Mouse (Mus musculus) kidney, adult 2 months (tissue): ENCODE results near the gene Desi1. TPM values are rescaled to one million over a fixed set of nuclear protein-coding genes. Genes with fewer than 3 reads are reported as not detected.
A peak's percentile ranks its signal among the peaks of the same experiment; 100 is the strongest.

Experiments
- DNase-seq: peaks from one replicate; pipeline ENCODE4 v3.0.0; 2021
- H3K27ac ChIP-seq: fragments of 200-500 bp; 2 replicates; pipeline ENCODE4 v1.5.1; 2012; ENCODE audit warnings: low read depth, low read length, control low read depth, inconsistent platforms; ENCODE audit not compliant: insufficient read depth
- H3K27me3 ChIP-seq: fragments of 200-500 bp; replicated peaks from 2 replicates; pipeline ENCODE4 v1.6.1; 2012; ENCODE audit warnings: mild to moderate bottlenecking, moderate library complexity, low read length, inconsistent platforms; ENCODE audit not compliant: control insufficient read depth, insufficient read depth
- H3K36me3 ChIP-seq: fragments of 200-500 bp; 2 replicates; pipeline ENCODE4 v1.6.1; 2012; ENCODE audit warnings: mild to moderate bottlenecking, moderate library complexity, low read length, inconsistent platforms; ENCODE audit not compliant: control insufficient read depth, insufficient read depth
- H3K4me1 ChIP-seq: fragments of 200-500 bp; 2 replicates; pipeline ENCODE4 v1.6.1; 2011; ENCODE audit warnings: low read length; ENCODE audit not compliant: control insufficient read depth, insufficient read depth
- H3K4me3 ChIP-seq: fragments of 200-500 bp; 2 replicates; pipeline ENCODE4 v1.5.1; 2011; ENCODE audit warnings: mild to moderate bottlenecking, low read depth, low read length, control low read depth; ENCODE audit not compliant: insufficient read depth
- CTCF ChIP-seq: fragments of 200-500 bp; conservative IDR thresholded peaks from 2 replicates; pipeline ENCODE4 v1.5.1; 2011; ENCODE audit warnings: low read depth, mild to moderate bottlenecking, control low read depth, low read length, moderate library complexity, mixed read lengths; ENCODE audit not compliant: insufficient read depth, insufficient read length
- POLR2A ChIP-seq: fragments of 200-500 bp; IDR thresholded peaks from one replicate; pipeline ENCODE4 v1.6.1; 2011; ENCODE audit warnings: low read depth, low read length, control low read depth
- WGBS: fragments of 180-500 bp; shearing (Covaris S2); methylation state at CpG from one replicate; pipeline ENCODE4 v1.1.7; 2018; 5-methylcytosine and 5-hydroxymethylcytosine counted together
- polyA plus RNA-seq: library from polyadenylated mRNA; depleted of rRNA; stranded (reverse); fragments of >200 nt; gene quantifications from 2 replicates; pipeline ENCODE4 v1.2.3, GENCODE M21; 2012

The Desi1 gene
- polyA plus RNA-seq, 1 experiment, result 29.8 TPM

GRCm38 (mm10) chr15:82017461-82017860, 16.2 kb downstream of the Desi1 start:
- Histone ChIP-seq H3K4me1 (peaks cover 7% of the 10 kb centered on the region; the same call in 1 of the 2 replicates), H3K27me3 (no peaks in the 10 kb centered on the region), H3K27ac (no peak overlapping the region), H3K36me3 (no peaks in the 10 kb centered on the region; the same call in 1 of the 2 replicates), H3K4me3 (no peak overlapping the region)
- 63% methylated on average over 4 of the region's 4 CpGs for WGBS
- TF ChIP-seq POLR2A, result no peak
- no peak for TF ChIP-seq CTCF
- no peak for DNase-seq

DNA sequence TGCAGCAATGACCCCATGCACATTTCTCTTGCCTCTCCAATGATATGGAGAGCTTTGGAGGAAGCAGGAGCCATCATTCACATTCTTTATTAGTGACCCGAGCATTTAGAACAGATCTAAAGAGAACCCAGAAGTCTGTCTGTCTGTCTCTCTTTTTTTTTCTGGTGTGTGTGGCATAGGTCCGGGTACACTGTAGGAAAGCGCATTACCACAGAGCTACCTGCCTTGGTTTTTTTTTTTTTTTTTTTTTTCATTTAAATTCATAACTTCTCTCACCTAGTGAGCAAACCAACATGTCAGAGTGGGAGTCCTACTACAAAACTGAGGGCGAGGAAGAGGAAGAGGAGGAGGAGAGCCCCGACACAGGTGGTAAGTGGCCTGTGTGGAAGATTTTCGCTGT, 16.8 kb downstream of the Desi1 start:
- peaks cover 7% of the 10 kb centered on the region; the same call in 1 of the 2 replicates for H3K4me1 ChIP-seq
- H3K27ac ChIP-seq, result no peak overlapping the region
- peak overlapping the region; percentile 73 for H3K4me3 ChIP-seq
- no peaks in the 10 kb centered on the region for H3K27me3 ChIP-seq
- no peaks in the 10 kb centered on the region; the same call in 1 of the 2 replicates for H3K36me3 ChIP-seq
- TF ChIP-seq CTCF (no peak), POLR2A (no peak)
- 18% methylated on average over 6 of the region's 6 CpGs for WGBS
- no peak for DNase-seq

GRCm38 (mm10) chr15:82016101-82016808, 17.4 kb downstream of the Desi1 start:
- H3K4me3 ChIP-seq, result peak overlapping the region; percentile 76
- H3K36me3 ChIP-seq, result no peaks in the 10 kb centered on the region; the same call in 1 of the 2 replicates
- TF ChIP-seq POLR2A, result no peak
- TF ChIP-seq CTCF, result 0 out of 2 replicates have a peak, but pooled peaks have one; percentile 12
- peak; percentile 99 for DNase-seq
- no peaks in the 10 kb centered on the region for H3K27me3 ChIP-seq
- WGBS, result under 1% methylated on average over 53 of the region's 53 CpGs
- H3K27ac ChIP-seq, result peak overlapping the region; percentile 21; the same call in 1 of the 2 replicates
- H3K4me1 ChIP-seq, result peaks cover 7% of the 10 kb centered on the region; the same call in 1 of the 2 replicates

DNA sequence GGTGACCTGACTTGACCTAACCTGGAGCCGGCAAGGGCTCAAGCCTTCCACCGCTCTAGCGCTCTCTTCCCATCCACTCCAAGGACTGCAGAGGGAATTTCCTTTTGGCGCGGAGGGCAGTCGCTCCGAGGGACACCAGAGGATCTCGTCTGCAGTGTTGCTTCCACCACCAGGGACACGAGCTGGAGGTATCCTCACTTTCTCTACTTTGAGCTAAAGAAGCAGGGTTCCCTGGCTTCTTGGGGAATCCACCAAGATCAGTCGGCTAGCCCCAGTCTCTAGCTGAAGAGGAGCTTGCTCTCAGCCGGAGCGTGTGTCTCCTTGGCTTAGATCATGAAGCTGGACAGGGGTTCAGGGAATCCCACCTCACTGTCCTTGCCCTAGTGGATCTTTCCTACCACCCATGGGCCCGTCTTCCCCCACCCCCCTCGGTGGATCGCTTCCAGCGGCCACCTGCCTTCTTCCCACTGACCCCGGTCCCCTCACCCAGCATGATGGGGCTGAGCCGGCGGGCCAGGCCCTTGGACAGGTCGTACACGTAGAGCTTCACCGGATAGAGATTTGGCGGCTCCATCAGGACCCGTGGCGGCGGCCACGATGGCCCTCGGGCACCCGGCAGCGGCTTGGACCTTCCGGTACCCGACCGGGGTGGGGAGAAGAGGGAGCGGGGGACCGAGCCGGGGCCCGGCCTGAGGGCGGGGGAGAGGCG, 18.1 kb downstream of the Desi1 start:
- no peak for TF ChIP-seq CTCF
- TF ChIP-seq POLR2A, result no peak
- peak; percentile 56 for DNase-seq
- H3K27me3 ChIP-seq, result no peaks in the 10 kb centered on the region
- 1% methylated on average over 39 of the region's 39 CpGs for WGBS
- H3K36me3 ChIP-seq, result no peaks in the 10 kb centered on the region; the same call in 1 of the 2 replicates
- peak overlapping the region; percentile 76 for H3K4me3 ChIP-seq
- H3K4me1 ChIP-seq, result peaks cover 7% of the 10 kb centered on the region; the same call in 1 of the 2 replicates
- peak overlapping the region; percentile 49 for H3K27ac ChIP-seq

DNA sequence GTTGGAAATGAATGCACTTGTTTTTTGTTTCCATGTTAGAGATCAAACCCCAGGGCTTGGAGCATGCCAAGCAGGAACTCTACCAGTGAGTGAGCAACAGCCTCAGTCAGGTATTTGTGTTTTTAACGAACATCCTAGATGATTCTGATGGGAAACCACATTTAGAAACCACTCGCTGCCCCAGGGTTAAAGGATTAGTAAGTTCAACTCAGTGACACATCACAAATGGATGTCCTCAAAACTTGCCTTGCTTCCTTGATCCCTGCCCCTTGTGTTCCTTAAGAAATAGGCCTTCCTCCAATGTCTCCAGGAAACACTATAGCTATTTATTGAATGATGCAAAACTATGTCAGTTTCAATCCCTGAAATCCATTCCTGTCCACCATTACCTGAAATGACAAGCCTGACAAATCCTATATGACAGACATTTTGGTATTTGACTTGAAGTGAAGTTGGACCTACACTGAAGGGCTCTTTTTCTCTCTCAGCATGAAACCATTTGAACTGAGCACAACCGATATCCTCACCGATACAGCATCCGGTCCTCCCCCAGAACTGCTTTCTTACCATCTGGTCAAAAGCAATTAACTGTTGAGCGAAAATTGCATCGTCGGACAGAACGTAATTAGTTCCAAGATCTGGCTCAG, 18.8 kb downstream of the Desi1 start:
- TF ChIP-seq CTCF (no peak), POLR2A (no peak)
- Histone ChIP-seq H3K4me1 (peaks cover 7% of the 10 kb centered on the region; the same call in 1 of the 2 replicates), H3K36me3 (no peaks in the 10 kb centered on the region; the same call in 1 of the 2 replicates), H3K4me3 (peak overlapping the region; percentile 76), H3K27ac (no peak overlapping the region; the same call in 1 of the 2 replicates), H3K27me3 (no peaks in the 10 kb centered on the region)
- DNase-seq, result no peak
- 13% methylated on average over 9 of the region's 9 CpGs for WGBS

DNA sequence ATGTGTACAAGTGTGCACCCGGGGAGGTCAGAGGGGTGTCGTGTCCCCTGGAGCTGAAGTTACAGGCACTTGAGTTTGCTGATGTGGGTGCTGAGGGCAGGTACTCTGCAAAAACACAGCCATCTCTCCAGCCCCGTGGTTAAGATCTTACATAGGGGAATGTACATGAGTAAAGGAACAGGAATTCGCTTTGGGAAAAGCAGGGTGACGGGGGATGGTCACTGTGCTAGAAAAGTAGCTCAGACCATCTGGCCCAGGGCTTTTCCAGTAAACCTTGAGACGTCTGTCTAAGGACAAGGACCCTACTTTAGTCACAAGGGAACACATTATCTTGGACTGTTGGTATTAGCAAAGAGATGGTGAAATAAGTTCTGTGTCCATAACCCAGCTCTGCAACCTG, 21.7 kb downstream of the Desi1 start:
- DNase-seq, result no peak
- no peak overlapping the region for H3K27ac ChIP-seq
- no peak for TF ChIP-seq CTCF
- no peak for TF ChIP-seq POLR2A
- H3K27me3 ChIP-seq, result no peaks in the 10 kb centered on the region
- no peak overlapping the region for H3K4me3 ChIP-seq
- peaks cover 7% of the 10 kb centered on the region; the same call in 1 of the 2 replicates for H3K4me1 ChIP-seq
- WGBS, result 84% methylated on average over 6 of the region's 6 CpGs
- H3K36me3 ChIP-seq, result no peaks in the 10 kb centered on the region

- H3K4me1 ChIP-seq, result no peaks in the 10 kb centered on the region
- no peak overlapping the region for H3K4me3 ChIP-seq
- no peak overlapping the region for H3K27ac ChIP-seq
- TF ChIP-seq POLR2A (no peak), CTCF (no peak)
- H3K27me3 ChIP-seq, result no peaks in the 10 kb centered on the region
- WGBS, result 77% methylated on average over 8 of the region's 8 CpGs
- no peak for DNase-seq
- peaks cover 1% of the 10 kb centered on the region; the same call in 1 of the 2 replicates for H3K36me3 ChIP-seq
These were observed 29.4 kb downstream of the Desi1 start for GRCm38 (mm10) chr15:82004257-82004656.
